Mouse (Mus musculus) hindbrain, embryonic 16.5 days (tissue): ENCODE data around the gene Kpna2. TPM values are rescaled to one million over a fixed set of nuclear protein-coding genes. Genes with fewer than 3 reads are reported as not detected.
A peak's percentile ranks its signal among the peaks of the same experiment; 100 is the strongest.

Source experiments
- ATAC-seq: fragments of 200-750 bp; cut with Nextera tagmentation; 2 replicates; pipeline ENCODE4 v1.8.0; 2017; ENCODE audit warnings: moderate TSS enrichment, moderate library complexity
- H3K27ac ChIP-seq: fragments of 300-500 bp; sonication (generic); 2 replicates; pipeline ENCODE4 v1.5.1; 2014; ENCODE audit warnings: low read depth, mild to moderate bottlenecking, control low read depth, low read length, moderate library complexity
- H3K27me3 ChIP-seq: fragments of 300-500 bp; sonication (generic); replicated peaks from 2 replicates; pipeline ENCODE4 v1.6.1; 2014; ENCODE audit warnings: low read length; ENCODE audit not compliant: control insufficient read depth, insufficient read depth
- H3K36me3 ChIP-seq: fragments of 300-500 bp; sonication (generic); 2 replicates; pipeline ENCODE4 v1.6.1; 2014; ENCODE audit warnings: mild to moderate bottlenecking, low read length, moderate library complexity, mixed read lengths; ENCODE audit not compliant: control insufficient read depth, insufficient read depth
- H3K4me1 ChIP-seq: fragments of 300-500 bp; sonication (generic); 2 replicates; pipeline ENCODE4 v1.6.1; 2014; ENCODE audit warnings: low read depth, low read length; ENCODE audit not compliant: control insufficient read depth, insufficient read depth
- H3K4me2 ChIP-seq: fragments of 300-500 bp; sonication (generic); 2 replicates; pipeline ENCODE4 v1.6.1; 2014; ENCODE audit warnings: mild to moderate bottlenecking, low read length, control low read depth, moderate library complexity
- H3K4me3 ChIP-seq: fragments of 300-500 bp; sonication (generic); 2 replicates; pipeline ENCODE4 v1.5.1; 2014; ENCODE audit warnings: mild to moderate bottlenecking, low read length, control low read depth, moderate library complexity
- H3K9ac ChIP-seq: fragments of 300-500 bp; sonication (generic); 2 replicates; pipeline ENCODE4 v1.6.1; 2014; ENCODE audit warnings: low read depth, mild to moderate bottlenecking, control low read depth, low read length, moderate library complexity
- H3K9me3 ChIP-seq: fragments of 300-500 bp; sonication (generic); 2 replicates; pipeline ENCODE4 v1.6.1; 2014; ENCODE audit warnings: mild to moderate bottlenecking, low read length, moderate library complexity; ENCODE audit not compliant: control insufficient read depth
- WGBS: fragments of 180-500 bp; shearing (Covaris S2); extraction: QIAGEN DNeasy Blood & Tissue Kit; methylation state at CpG from one replicate; pipeline ENCODE4 v1.1.7; 2014; 5-methylcytosine and 5-hydroxymethylcytosine counted together
- polyA plus RNA-seq: library from polyadenylated mRNA; unstranded; fragments of >200 nt; fragmentation: Nextera tagmentation; extraction: Ambion mirVana; gene quantifications from 2 replicates; pipeline ENCODE4 v1.2.1, GENCODE M21; 2015

Gene Kpna2
- polyA plus RNA-seq, 1 experiment from 2014 or later = 132 TPM

DNA sequence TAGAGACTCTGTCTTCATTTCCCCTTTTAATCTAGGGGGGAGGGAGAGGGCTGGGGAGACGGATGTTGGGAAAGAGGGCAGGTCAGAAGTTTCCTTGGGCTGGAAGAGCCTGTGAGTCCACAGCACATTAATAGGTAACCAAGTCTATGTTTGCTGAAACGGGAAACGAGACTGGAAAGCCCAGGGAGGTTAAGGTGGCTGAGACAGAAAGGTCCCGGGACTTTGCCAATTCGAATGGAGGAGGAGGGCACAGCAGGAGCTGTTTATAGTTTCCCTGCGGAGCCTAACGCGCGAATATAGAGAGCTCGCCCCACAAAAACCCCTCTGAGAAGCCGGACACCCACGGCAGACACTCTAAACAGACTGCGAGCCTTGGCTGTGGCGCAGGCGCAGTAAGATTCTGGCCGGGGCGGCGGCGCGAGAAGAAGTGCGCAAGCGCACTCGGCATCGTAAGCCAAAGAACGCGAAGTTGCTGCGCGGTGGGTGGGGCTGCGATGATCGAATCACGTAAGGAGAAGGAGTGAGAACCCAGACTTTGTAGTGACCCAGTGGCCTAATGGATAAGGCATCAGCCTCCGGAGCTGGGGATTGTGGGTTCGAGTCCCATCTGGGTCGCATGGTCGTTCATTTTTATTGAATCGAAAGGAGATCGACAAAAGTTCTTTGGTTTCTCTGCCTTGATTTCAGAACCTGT, 13.1 kb upstream of the Kpna2 start:
- H3K4me3 ChIP-seq = peak overlapping the region; percentile 61

DNA sequence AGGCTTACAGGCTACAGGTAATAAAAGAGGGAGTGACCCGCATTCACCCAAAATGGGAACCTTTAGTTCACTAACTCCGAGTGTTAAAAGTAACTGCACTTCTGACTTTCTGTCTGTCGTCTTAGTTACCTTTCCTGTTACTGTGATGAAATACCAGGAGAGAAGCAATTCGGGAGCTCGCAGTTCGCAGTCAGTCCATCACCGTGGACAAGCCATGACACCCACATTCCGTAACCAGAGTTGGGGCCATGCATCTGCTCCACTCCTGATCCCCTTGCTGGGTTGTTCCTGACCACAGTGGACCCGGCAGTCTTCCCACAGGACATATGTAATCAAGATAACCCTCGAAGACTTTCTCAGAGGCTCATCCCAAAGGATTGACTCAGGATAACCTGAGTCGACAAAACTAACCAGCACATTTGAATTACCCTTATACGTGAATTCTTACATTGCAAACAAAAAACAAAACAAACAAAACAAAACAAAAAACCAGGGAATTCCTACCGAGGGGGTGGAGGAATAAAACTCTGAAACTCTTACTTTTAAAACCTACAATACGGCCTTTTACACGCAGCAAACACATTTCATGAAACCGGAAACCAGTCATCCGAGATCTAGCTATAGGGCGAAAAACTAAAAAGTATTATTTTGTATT, 12.5 kb upstream of the Kpna2 start:
- Histone ChIP-seq H3K9ac (peak overlapping the region; percentile 75), H3K4me2 (peak overlapping the region; percentile 61), H3K4me3 (peak overlapping the region; percentile 61), H3K9me3 (no peaks in the 10 kb centered on the region), H3K4me1 (peaks cover 7% of the 10 kb centered on the region), H3K27ac (peak overlapping the region; percentile 89), H3K36me3 (no peaks in the 10 kb centered on the region), H3K27me3 (no peaks in the 10 kb centered on the region)
- no peak for ATAC-seq
- 36% methylated on average over 18 of the region's 18 CpGs for WGBS

More for the DNA sequence above, 13.1 kb upstream of the Kpna2 start:
- under 1% methylated on average over 37 of the region's 37 CpGs for WGBS
- no peaks in the 10 kb centered on the region for H3K27me3 ChIP-seq
- peaks cover 7% of the 10 kb centered on the region for H3K4me1 ChIP-seq
- H3K36me3 ChIP-seq = no peaks in the 10 kb centered on the region
- H3K9me3 ChIP-seq = no peaks in the 10 kb centered on the region
- H3K9ac ChIP-seq = peak overlapping the region; percentile 75
- ATAC-seq = peak; percentile 96
- H3K4me2 ChIP-seq = peak overlapping the region; percentile 61
- peak overlapping the region; percentile 89 for H3K27ac ChIP-seq

GRCm38 (mm10) chr11:107011171-107011570, 11.8 kb upstream of the Kpna2 start:
- ATAC-seq = no peak
- no peaks in the 10 kb centered on the region for H3K36me3 ChIP-seq
- H3K27me3 ChIP-seq = no peaks in the 10 kb centered on the region
- no peaks in the 10 kb centered on the region for H3K9me3 ChIP-seq
- H3K9ac ChIP-seq = no peak overlapping the region
- no peak overlapping the region for H3K4me3 ChIP-seq
- H3K27ac ChIP-seq = no peak overlapping the region
- H3K4me1 ChIP-seq = peaks cover 7% of the 10 kb centered on the region
- no peak overlapping the region; the same call in 1 of the 2 replicates for H3K4me2 ChIP-seq
- WGBS = 82% methylated on average over 7 of the region's 7 CpGs

DNA sequence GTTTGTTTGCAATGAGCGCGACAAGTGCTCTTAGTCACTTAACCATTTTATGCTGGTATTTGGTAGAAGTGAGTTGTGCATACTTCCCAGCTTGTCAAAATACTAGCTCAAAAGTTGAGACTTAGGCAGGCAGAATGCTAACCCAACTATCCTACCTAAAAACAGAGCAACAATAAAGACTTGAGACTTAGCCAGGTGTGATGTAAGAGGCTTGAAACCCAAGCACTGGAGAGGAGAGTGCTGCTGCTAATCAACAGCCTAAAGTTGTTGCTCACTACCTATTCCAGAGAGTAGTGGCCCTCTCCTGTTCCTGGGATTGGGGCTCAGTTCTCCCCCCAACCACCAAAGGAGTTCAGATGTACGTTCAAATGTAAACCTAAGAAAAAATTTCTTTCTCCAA, 11.1 kb upstream of the Kpna2 start:
- H3K36me3 ChIP-seq = no peaks in the 10 kb centered on the region
- no peak for ATAC-seq
- no peak overlapping the region for H3K9ac ChIP-seq
- H3K9me3 ChIP-seq = no peaks in the 10 kb centered on the region
- H3K4me2 ChIP-seq = no peak overlapping the region
- H3K27me3 ChIP-seq = no peaks in the 10 kb centered on the region
- WGBS = 97% methylated on average over 3 of the region's 3 CpGs
- peaks cover 7% of the 10 kb centered on the region for H3K4me1 ChIP-seq
- H3K4me3 ChIP-seq = no peak overlapping the region
- H3K27ac ChIP-seq = no peak overlapping the region

DNA sequence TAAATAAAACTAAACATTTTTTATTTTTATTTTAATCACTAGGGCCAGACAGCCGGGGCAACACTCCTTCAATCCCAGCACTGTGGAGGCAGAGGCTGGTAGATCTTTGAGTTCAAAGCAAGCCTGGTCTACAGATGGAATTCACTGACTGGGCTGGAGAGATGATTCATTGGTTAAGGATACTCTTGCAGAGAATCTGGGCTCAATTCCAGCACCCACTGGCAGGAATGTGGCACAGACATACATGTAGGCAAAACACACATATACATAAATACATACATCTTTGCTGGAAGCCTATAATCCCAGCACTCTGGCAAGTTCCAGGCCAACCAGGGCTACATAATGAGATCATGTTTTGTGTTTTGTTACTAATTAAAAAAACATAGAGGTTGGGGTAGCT, 6.2 kb upstream of the Kpna2 start:
- Histone ChIP-seq H3K9ac (no peak overlapping the region), H3K4me1 (no peaks in the 10 kb centered on the region), H3K36me3 (no peaks in the 10 kb centered on the region), H3K9me3 (no peaks in the 10 kb centered on the region), H3K27me3 (no peaks in the 10 kb centered on the region), H3K27ac (no peak overlapping the region), H3K4me2 (no peak overlapping the region), H3K4me3 (no peak overlapping the region)
- no peak for ATAC-seq
- WGBS = 98% methylated on average over 1 of the region's 1 CpGs

GRCm38 (mm10) chr11:107001760-107002675, 2.7 kb upstream of the Kpna2 start:
- H3K4me1 ChIP-seq = no peaks in the 10 kb centered on the region
- H3K27me3 ChIP-seq = no peaks in the 10 kb centered on the region
- H3K27ac ChIP-seq = no peak overlapping the region; the same call in 1 of the 2 replicates
- no peak overlapping the region for H3K4me3 ChIP-seq
- H3K9me3 ChIP-seq = no peaks in the 10 kb centered on the region
- no peak overlapping the region for H3K9ac ChIP-seq
- 42% methylated on average over 7 of the region's 8 CpGs for WGBS
- H3K36me3 ChIP-seq = no peaks in the 10 kb centered on the region
- ATAC-seq = no peak
- no peak overlapping the region for H3K4me2 ChIP-seq

DNA sequence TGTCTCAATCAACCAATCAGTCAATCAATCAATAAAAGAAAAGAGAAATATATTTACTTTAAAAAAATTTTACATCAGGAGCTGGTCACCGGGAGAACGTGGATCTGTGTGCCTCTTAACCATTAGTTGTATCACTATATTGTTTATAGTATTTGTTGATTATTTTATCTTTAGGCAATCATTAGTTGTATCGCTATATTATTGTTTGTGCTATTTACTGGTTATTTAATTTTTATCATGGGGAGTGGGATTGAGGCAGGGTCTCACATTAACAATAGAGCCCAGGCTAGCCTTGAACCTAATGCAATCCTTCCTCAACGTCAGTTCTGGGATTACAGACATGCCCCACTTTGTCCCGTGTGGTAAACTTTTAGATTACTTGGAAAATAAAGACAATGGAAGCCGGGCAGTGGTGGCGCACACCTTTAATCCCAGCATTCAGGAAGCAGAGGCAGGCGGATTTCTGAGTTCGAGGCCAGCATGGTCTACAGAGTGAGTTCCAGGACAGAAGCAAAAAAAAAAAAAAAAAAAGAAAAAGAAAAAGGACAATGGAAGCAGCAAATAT, 690 bp upstream of the Kpna2 start:
- no peak for ATAC-seq
- no peaks in the 10 kb centered on the region for H3K4me1 ChIP-seq
- H3K4me3 ChIP-seq = peak overlapping the region; percentile 41
- peak overlapping the region; percentile 66 for H3K9ac ChIP-seq
- peaks cover 14% of the 10 kb centered on the region for H3K36me3 ChIP-seq
- H3K27me3 ChIP-seq = no peaks in the 10 kb centered on the region
- H3K4me2 ChIP-seq = peak overlapping the region; percentile 71
- 81% methylated on average over 9 of the region's 9 CpGs for WGBS
- peak overlapping the region; percentile 85 for H3K27ac ChIP-seq
- no peaks in the 10 kb centered on the region for H3K9me3 ChIP-seq

DNA sequence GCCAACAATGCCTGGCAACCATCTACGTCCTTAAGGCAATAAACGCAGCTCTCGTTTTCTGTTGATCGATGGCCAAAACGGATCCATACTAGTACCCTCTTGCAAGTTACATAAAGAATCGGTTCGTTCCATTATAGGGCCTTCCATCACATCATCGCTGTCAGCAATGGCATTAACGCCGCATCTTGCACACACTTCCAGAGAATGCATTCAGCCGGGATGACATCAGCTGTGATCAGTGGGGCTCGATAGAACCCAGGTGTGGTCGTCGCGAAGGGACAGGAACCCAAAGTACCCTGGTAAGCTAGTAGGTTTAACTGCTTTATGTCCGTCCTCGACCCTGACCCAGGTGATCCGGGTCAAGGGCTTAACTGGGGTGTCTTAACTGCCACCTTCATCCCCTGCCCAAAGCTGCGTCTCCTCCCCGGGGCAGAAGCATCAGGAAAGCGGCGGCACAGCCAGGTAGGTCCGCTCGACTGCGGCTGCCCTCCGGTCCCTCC, 640 bp downstream of the Kpna2 start:
- peak; percentile 41; the same call in 1 of the 2 replicates for ATAC-seq
- Histone ChIP-seq H3K4me3 (peak overlapping the region; percentile 69), H3K27me3 (no peaks in the 10 kb centered on the region), H3K36me3 (peaks cover 14% of the 10 kb centered on the region), H3K9ac (peak overlapping the region; percentile 74), H3K9me3 (no peaks in the 10 kb centered on the region), H3K4me1 (no peaks in the 10 kb centered on the region), H3K4me2 (peak overlapping the region; percentile 61), H3K27ac (peak overlapping the region; percentile 68)
- WGBS = under 1% methylated on average over 26 of the region's 26 CpGs
